Mouse (Mus musculus) gastrocnemius, postnatal 4 days (tissue): Measurements from ENCODE around the gene Gm364. TPM values are rescaled to one million over a fixed set of nuclear protein-coding genes. Genes with fewer than 3 reads are reported as not detected.

Experiments
- total RNA-seq, 2 experiments: library from RNA; stranded (reverse); gene quantifications; 2 replicates each; pipeline ENCODE4 v1.2.3; 2021

The Gm364 gene
- total RNA-seq, 2 experiments from 2014 or later, result not detected

Other genes starting within 250 kb of the Gm364 start
- not detected for gene Cd40lg, start 197.0 kb upstream of the Gm364 start, total RNA-seq
- 10 to 100 TPM; 50.6 to 51.9 TPM for gene Arhgef6, start 70.4 kb upstream of the Gm364 start, total RNA-seq
- 10 to 100 TPM; 46.1 to 53.9 TPM for gene Rbmx, start 16.1 kb upstream of the Gm364 start, total RNA-seq
- gene Gpr101, start 94.6 kb downstream of the Gm364 start, total RNA-seq, result not detected